Mouse (Mus musculus) kidney, postnatal 10 days (tissue): ENCODE measurements at regions not wholly inside any gene's neighbourhood (a gene's known extent, or its start where the extent isn't known, plus 50 kb on each side); places are given as distances from the start of the nearest gene placed in this dataset.
"Not testable (repeated sequence)": the region's sequence is repeated elsewhere in the genome, so short reads cannot be mapped to it uniquely, and the experiment has no call there.

ENCODE experiments used
- DNase-seq: peaks from one replicate; pipeline ENCODE4 v3.0.0; 2021; ENCODE audit warnings: mixed read lengths

- peak; percentile 39 for DNase-seq
Measured at GRCm38 (mm10) chr8:20436956-20437355, 73.9 kb upstream of the Gm15319 start.

GRCm38 (mm10) chr8:20433236-20433635 lies 70.2 kb upstream of the Gm15319 start:
- DNase-seq, result not testable (repeated sequence)

GRCm38 (mm10) chr8:20429469-20429868 lies 66.5 kb upstream of the Gm15319 start:
- DNase-seq, result not testable (repeated sequence)

GRCm38 (mm10) chr8:20424903-20425222 lies 61.9 kb upstream of the Gm15319 start:
- DNase-seq, result not testable (repeated sequence)

- peak; percentile 100 for DNase-seq
Measured at GRCm38 (mm10) chr8:20424104-20424902, 61.3 kb upstream of the Gm15319 start.

- not testable (repeated sequence) for DNase-seq
Measured at GRCm38 (mm10) chr8:20420807-20421206, 57.8 kb upstream of the Gm15319 start.
